Mouse (Mus musculus) hindbrain, embryonic 11.5 days (tissue): ENCODE data around the gene Cd300c. TPM values are rescaled to one million over a fixed set of nuclear protein-coding genes. Genes with fewer than 3 reads are reported as not detected.
"Not testable (repeated sequence)": the region's sequence is repeated elsewhere in the genome, so short reads cannot be mapped to it uniquely, and the experiment has no call there.

Experiments
- ATAC-seq: fragments of 200-750 bp; cut with Nextera tagmentation; 2 replicates; pipeline ENCODE4 v1.8.0; 2017; ENCODE audit warnings: mild to moderate bottlenecking, moderate TSS enrichment, moderate library complexity; ENCODE audit not compliant: low FRiP score
- DNase-seq: peaks from one replicate; pipeline ENCODE4 v3.0.0-alpha.2; 2015; ENCODE audit warnings: low spot score
- H3K27ac ChIP-seq: fragments of 300-500 bp; sonication (generic); 2 replicates; pipeline ENCODE4 v1.5.1; 2014; ENCODE audit warnings: mild to moderate bottlenecking, low read depth, low read length
- H3K27me3 ChIP-seq: fragments of 300-500 bp; sonication (generic); 2 replicates; pipeline ENCODE4 v1.6.1; 2014; ENCODE audit warnings: mild to moderate bottlenecking, low read length, moderate library complexity, mixed read lengths; ENCODE audit not compliant: control insufficient read depth, insufficient read depth
- H3K36me3 ChIP-seq: fragments of 300-500 bp; sonication (generic); 2 replicates; pipeline ENCODE4 v1.6.1; 2014; ENCODE audit warnings: mild to moderate bottlenecking, low read length, moderate library complexity, mixed read lengths; ENCODE audit not compliant: control insufficient read depth, insufficient read depth
- H3K4me1 ChIP-seq: fragments of 300-500 bp; sonication (generic); replicated peaks from 2 replicates; pipeline ENCODE4 v1.6.1; 2014; ENCODE audit warnings: low read length, mixed read lengths; ENCODE audit not compliant: control insufficient read depth, insufficient read depth
- H3K4me2 ChIP-seq: fragments of 300-500 bp; sonication (generic); replicated peaks from 2 replicates; pipeline ENCODE4 v1.6.1; 2014; ENCODE audit warnings: mild to moderate bottlenecking, low read depth, low read length
- H3K4me3 ChIP-seq: fragments of 300-500 bp; sonication (generic); 2 replicates; pipeline ENCODE4 v1.5.1; 2014; ENCODE audit warnings: low read depth, low read length
- H3K9ac ChIP-seq: fragments of 300-500 bp; sonication (generic); 2 replicates; pipeline ENCODE4 v1.6.1; 2014; ENCODE audit warnings: low read depth, low read length
- H3K9me3 ChIP-seq: fragments of 300-500 bp; sonication (generic); 2 replicates; pipeline ENCODE4 v1.6.1; 2016; ENCODE audit warnings: low read length; ENCODE audit not compliant: control insufficient read depth
- WGBS: fragments of 180-500 bp; shearing (Covaris S2); extraction: QIAGEN DNeasy Blood & Tissue Kit; methylation state at CpG from one replicate; pipeline ENCODE4 v1.1.7; 2014; 5-methylcytosine and 5-hydroxymethylcytosine counted together
- polyA plus RNA-seq: library from polyadenylated mRNA; unstranded; fragments of >200 nt; fragmentation: Nextera tagmentation; extraction: Ambion mirVana; gene quantifications from 2 replicates; pipeline ENCODE4 v1.2.1, GENCODE M21; 2014

Gene Cd300c
- polyA plus RNA-seq: not detected in 2 replicates

GRCm38 (mm10) chr11:114968752-114969207 lies at the start of gene Cd300c:
TSS of gene Cd300c (minus strand) at chr11:114969157.
- no peak within 1 kb of the TSS for H3K9ac ChIP-seq
- no peaks in the 10 kb centered on the region for H3K9me3 ChIP-seq
- no peaks in the 10 kb centered on the region for H3K27me3 ChIP-seq
- WGBS: 87% methylated on average over 9 of the region's 9 CpGs
- H3K4me3 ChIP-seq: no peak within 1 kb of the TSS
- no peak for ATAC-seq
- no peak within 1 kb of the TSS for H3K4me2 ChIP-seq
- H3K4me1 ChIP-seq: no peaks in the 10 kb centered on the region
- H3K27ac ChIP-seq: no peak within 1 kb of the TSS
- H3K36me3 ChIP-seq: no peaks in the 10 kb centered on the region
- no peak for DNase-seq

- not testable (repeated sequence) for ATAC-seq, H3K4me2 ChIP-seq, DNase-seq, H3K36me3 ChIP-seq, H3K27ac ChIP-seq, H3K4me3 ChIP-seq, H3K27me3 ChIP-seq, H3K9me3 ChIP-seq, H3K4me1 ChIP-seq, H3K9ac ChIP-seq
- no CpG with 5 or more reads among the region's 7 CpGs for WGBS
Observed at GRCm38 (mm10) chr11:115016093-115016492, 47.1 kb upstream of the Cd300c start, which contains the start of gene Cd300ld2. TSS of gene Cd300ld2 (minus strand) at chr11:115016193.

DNA sequence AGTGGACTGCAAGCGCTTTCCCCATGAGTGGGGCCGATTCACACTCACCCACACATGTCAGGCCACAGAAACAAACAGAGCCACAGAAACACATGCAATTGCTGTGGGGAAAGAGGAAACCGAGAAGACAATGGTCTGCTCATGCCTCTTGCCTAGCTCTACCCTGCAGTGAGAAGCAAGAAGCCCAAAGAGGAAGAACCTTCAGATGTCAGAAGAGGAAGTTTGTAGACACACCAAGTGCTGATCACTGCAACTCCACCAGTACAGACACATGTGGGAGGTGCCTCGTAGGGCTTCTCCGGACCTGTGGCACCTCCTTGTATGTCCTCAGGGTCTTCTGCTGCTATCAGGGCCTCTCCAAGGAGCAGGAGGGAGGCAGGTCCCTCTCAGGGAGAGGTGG lies 35.1 kb upstream of the Cd300c start:
- H3K27ac ChIP-seq: no peak overlapping the region
- H3K4me3 ChIP-seq: no peak overlapping the region
- DNase-seq (no peak), ATAC-seq (no peak)
- WGBS: 89% methylated on average over 5 of the region's 5 CpGs
- no peak overlapping the region for H3K4me2 ChIP-seq
- no peaks in the 10 kb centered on the region for H3K27me3 ChIP-seq
- H3K4me1 ChIP-seq: no peaks in the 10 kb centered on the region
- no peaks in the 10 kb centered on the region for H3K9me3 ChIP-seq
- H3K9ac ChIP-seq: no peak overlapping the region
- H3K36me3 ChIP-seq: no peaks in the 10 kb centered on the region

GRCm38 (mm10) chr11:115001474-115002040 lies 32.6 kb upstream of the Cd300c start, which contains the start of gene Cd300c2:
TSS of gene Cd300c2 (minus strand) at chr11:115001880.
- Histone ChIP-seq H3K4me3 (no peak within 1 kb of the TSS), H3K27ac (no peak within 1 kb of the TSS), H3K36me3 (no peaks in the 10 kb centered on the region), H3K27me3 (no peaks in the 10 kb centered on the region), H3K4me1 (no peaks in the 10 kb centered on the region), H3K4me2 (no peak within 1 kb of the TSS), H3K9me3 (no peaks in the 10 kb centered on the region), H3K9ac (no peak within 1 kb of the TSS)
- DNase-seq: no peak
- WGBS: 82% methylated on average over 7 of the region's 7 CpGs
- no peak for ATAC-seq

DNA sequence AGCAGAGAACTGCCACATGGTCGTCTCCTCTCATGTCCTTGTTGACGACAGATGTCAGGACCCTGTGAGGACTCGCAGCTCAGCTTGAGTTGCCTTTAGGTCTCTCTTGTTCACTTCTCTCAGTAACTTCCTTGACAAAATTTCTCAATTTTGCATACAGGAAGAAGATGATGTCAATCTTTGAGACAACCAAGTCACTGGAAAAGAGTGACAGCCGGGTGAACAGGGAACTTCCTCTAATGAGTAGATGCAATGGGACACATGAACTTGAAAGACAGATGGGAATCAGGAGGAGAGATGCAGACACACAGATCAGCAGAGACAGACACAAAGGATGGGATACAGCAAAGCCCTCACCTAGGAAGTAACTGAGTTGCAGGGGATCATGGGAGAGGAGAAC lies 20.8 kb upstream of the Cd300c start, which contains the start of gene Cd300ld:
Cd300ld (minus strand) TSS at position 130 of the 400 bp plus-strand sequence.
- Histone ChIP-seq H3K9ac (no peak within 1 kb of the TSS), H3K4me1 (no peaks in the 10 kb centered on the region), H3K9me3 (no peaks in the 10 kb centered on the region), H3K4me2 (no peak within 1 kb of the TSS), H3K4me3 (no peak within 1 kb of the TSS), H3K27ac (no peak within 1 kb of the TSS), H3K27me3 (no peaks in the 10 kb centered on the region), H3K36me3 (no peaks in the 10 kb centered on the region)
- no peak for DNase-seq
- 85% methylated on average over 4 of the region's 4 CpGs for WGBS
- no peak for ATAC-seq

DNA sequence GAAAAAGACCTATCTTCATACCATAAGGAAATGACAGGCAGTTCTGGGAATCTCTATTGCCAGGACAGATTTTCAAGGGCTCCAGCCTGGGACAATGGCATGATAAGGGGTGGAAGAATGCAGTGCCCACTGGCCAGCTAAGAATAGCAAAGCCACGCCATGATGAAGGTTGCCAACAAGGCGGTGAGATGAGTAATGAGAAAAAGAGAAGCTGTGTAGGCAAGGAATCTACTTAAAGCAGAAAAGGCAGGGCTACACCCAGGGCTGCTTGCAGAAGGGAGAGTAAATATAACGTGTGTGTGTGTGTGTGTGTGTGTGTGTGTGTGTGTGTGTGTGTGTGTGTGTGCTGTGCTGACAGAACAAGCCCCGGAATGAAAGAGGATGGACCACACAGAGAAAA lies 12.9 kb upstream of the Cd300c start:
- DNase-seq (no peak), ATAC-seq (no peak)
- Histone ChIP-seq H3K4me1 (no peaks in the 10 kb centered on the region), H3K27me3 (no peaks in the 10 kb centered on the region), H3K9ac (no peak overlapping the region), H3K4me3 (no peak overlapping the region), H3K4me2 (no peak overlapping the region), H3K27ac (no peak overlapping the region), H3K9me3 (no peaks in the 10 kb centered on the region), H3K36me3 (no peaks in the 10 kb centered on the region)
- WGBS: 66% methylated on average over 4 of the region's 4 CpGs

GRCm38 (mm10) chr11:114972726-114973125 lies 3.8 kb upstream of the Cd300c start:
- no peak for DNase-seq
- no peaks in the 10 kb centered on the region for H3K36me3 ChIP-seq
- H3K9ac ChIP-seq: no peak overlapping the region
- no peak overlapping the region for H3K4me2 ChIP-seq
- H3K4me3 ChIP-seq: no peak overlapping the region
- no peaks in the 10 kb centered on the region for H3K9me3 ChIP-seq
- H3K27ac ChIP-seq: no peak overlapping the region
- no peaks in the 10 kb centered on the region for H3K4me1 ChIP-seq
- ATAC-seq: no peak
- WGBS: 91% methylated on average over 10 of the region's 10 CpGs
- H3K27me3 ChIP-seq: no peaks in the 10 kb centered on the region

- ATAC-seq: no peak
- Histone ChIP-seq H3K4me3 (no peak overlapping the region), H3K9me3 (no peaks in the 10 kb centered on the region), H3K4me1 (no peaks in the 10 kb centered on the region), H3K4me2 (no peak overlapping the region), H3K27ac (no peak overlapping the region), H3K9ac (no peak overlapping the region), H3K36me3 (no peaks in the 10 kb centered on the region), H3K27me3 (no peaks in the 10 kb centered on the region)
- 72% methylated on average over 3 of the region's 3 CpGs for WGBS
- no peak for DNase-seq
Observed at GRCm38 (mm10) chr11:114965182-114965828, 3.7 kb downstream of the Cd300c start.

DNA sequence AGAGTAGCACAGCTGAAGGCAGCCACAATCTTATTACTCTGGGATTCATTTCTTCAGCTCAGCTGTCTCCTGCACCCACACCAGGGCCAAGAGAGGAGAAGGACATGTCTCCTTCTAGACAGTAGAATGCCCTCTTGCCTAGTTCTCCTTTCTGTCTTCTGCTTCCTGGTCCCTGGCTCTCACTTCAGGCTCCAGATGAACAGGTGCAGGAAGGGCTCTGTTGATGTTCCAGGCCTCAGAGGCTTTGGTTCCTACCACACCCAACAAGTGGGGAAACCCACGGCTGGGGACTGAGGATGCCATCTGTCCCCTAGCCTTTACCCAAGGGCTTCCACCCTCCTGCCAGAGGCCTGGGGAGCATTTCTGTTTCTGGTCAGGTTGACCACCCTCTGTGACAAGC lies 8.6 kb downstream of the Cd300c start:
- H3K4me1 ChIP-seq: no peaks in the 10 kb centered on the region
- no peaks in the 10 kb centered on the region for H3K36me3 ChIP-seq
- H3K4me3 ChIP-seq: no peak overlapping the region
- no peaks in the 10 kb centered on the region for H3K27me3 ChIP-seq
- ATAC-seq (no peak), DNase-seq (no peak)
- no peaks in the 10 kb centered on the region for H3K9me3 ChIP-seq
- WGBS: 83% methylated on average over 1 of the region's 1 CpGs
- H3K27ac ChIP-seq: no peak overlapping the region
- H3K9ac ChIP-seq: no peak overlapping the region
- no peak overlapping the region for H3K4me2 ChIP-seq
